Mouse (Mus musculus) liver, embryonic 14.5 days (tissue): ENCODE data around the gene Add3. TPM values are rescaled to one million over a fixed set of nuclear protein-coding genes. Genes with fewer than 3 reads are reported as not detected.

Experiments
- ATAC-seq: fragments of 200-750 bp; cut with Nextera tagmentation; 2 replicates; pipeline ENCODE4 v1.8.0; 2017; ENCODE audit warnings: moderate number of reproducible peaks, mild to moderate bottlenecking, moderate library complexity; ENCODE audit not compliant: insufficient read depth
- DNase-seq, 3 experiments: peaks; one replicate each; pipeline ENCODE4 v3.0.0-alpha.2; 2012 to 2013; ENCODE audit warnings: low read depth in 3 of 3, low spot score in 3 of 3
- H3K27ac ChIP-seq: fragments of 300-500 bp; sonication (generic); 2 replicates; pipeline ENCODE4 v1.5.1; 2014; ENCODE audit warnings: moderate library complexity, mild to moderate bottlenecking, control low read depth, inconsistent platforms
- H3K27me3 ChIP-seq: fragments of 300-500 bp; sonication (generic); 2 replicates; pipeline ENCODE4 v1.6.1; 2014; ENCODE audit warnings: mild to moderate bottlenecking, low read length, moderate library complexity; ENCODE audit not compliant: control insufficient read depth, insufficient read depth
- H3K36me3 ChIP-seq: fragments of 300-500 bp; sonication (generic); replicated peaks from 2 replicates; pipeline ENCODE4 v1.6.1; 2014; ENCODE audit warnings: low read depth; ENCODE audit not compliant: control insufficient read depth, insufficient read depth
- H3K4me1 ChIP-seq, 2 experiments: fragments of 200-500 bp in 1 of 2; fragments of 300-500 bp in 1 of 2; sonication (generic) in 1 of 2; replicated peaks; 2 replicates each; pipeline ENCODE4 v1.6.1; 2012 to 2014; ENCODE audit warnings: antibody characterized with exemption in 1 of 2, inconsistent platforms in 1 of 2, low read length in 1 of 2; ENCODE audit not compliant: control insufficient read depth in 2 of 2, insufficient read depth in 2 of 2
- H3K4me2 ChIP-seq: fragments of 300-500 bp; sonication (generic); 2 replicates; pipeline ENCODE4 v1.6.1; 2014; ENCODE audit warnings: low read depth, mild to moderate bottlenecking, control low read depth, moderate library complexity
- H3K4me3 ChIP-seq, 2 experiments: fragments of 200-500 bp in 1 of 2; fragments of 300-500 bp in 1 of 2; sonication (generic) in 1 of 2; 2 replicates each; pipeline ENCODE4 v1.5.1; 2012 to 2014; ENCODE audit warnings: low read depth in 2 of 2, low read length in 2 of 2, mild to moderate bottlenecking in 2 of 2, control low read depth in 1 of 2, inconsistent platforms in 1 of 2, moderate library complexity in 1 of 2; ENCODE audit not compliant: insufficient read depth in 1 of 2
- H3K9ac ChIP-seq: fragments of 300-500 bp; sonication (generic); replicated peaks from 2 replicates; pipeline ENCODE4 v1.6.1; 2014; ENCODE audit warnings: mild to moderate bottlenecking, control low read depth, moderate library complexity
- H3K9me3 ChIP-seq: fragments of 300-500 bp; sonication (generic); 2 replicates; pipeline ENCODE4 v1.6.1; 2016; ENCODE audit warnings: low read length, mixed read lengths; ENCODE audit not compliant: control insufficient read depth
- CTCF ChIP-seq: IDR thresholded peaks from 2 replicates; pipeline ENCODE4 v1.5.1; 2016; ENCODE audit warnings: antibody characterized with exemption, low read depth, control low read depth
- EP300 ChIP-seq: IDR thresholded peaks from 2 replicates; pipeline ENCODE4 v1.6.1; 2016; ENCODE audit warnings: antibody characterized with exemption, low read depth
- WGBS: fragments of 180-500 bp; shearing (Covaris S2); extraction: QIAGEN DNeasy Blood & Tissue Kit; methylation state at CpG from one replicate; pipeline ENCODE4 v1.1.7; 2014; ENCODE audit not compliant: insufficient replicate concordance; 5-methylcytosine and 5-hydroxymethylcytosine counted together
- polyA plus RNA-seq, 2 experiments: library from polyadenylated mRNA; depleted of rRNA in 1 of 2; stranded (reverse) in 1 of 2; unstranded in 1 of 2; fragments of >200 nt; fragmentation: Nextera tagmentation in 1 of 2; extraction: Ambion mirVana in 1 of 2; gene quantifications; 2 replicates each; pipeline versions ENCODE4 v1.2.1 to v1.2.3; 2012 to 2014

The Add3 gene
- polyA plus RNA-seq, 2 experiments, result 12.7 to 21.7 TPM

- H3K27ac ChIP-seq, result no peak overlapping the region
- no peaks in the 10 kb centered on the region for H3K27me3 ChIP-seq
- no peaks in the 10 kb centered on the region for H3K9me3 ChIP-seq
- 77% methylated on average over 11 of the region's 11 CpGs for WGBS
- no peak overlapping the region for H3K4me2 ChIP-seq
- DNase-seq (no peak), ATAC-seq (no peak)
- peaks cover 17% of the 10 kb centered on the region for H3K36me3 ChIP-seq
- H3K4me1 ChIP-seq, result no peaks in the 10 kb centered on the region
- H3K9ac ChIP-seq, result no peak overlapping the region
- TF ChIP-seq EP300, result no peak
- TF ChIP-seq CTCF, result no peak
- no peak overlapping the region for H3K4me3 ChIP-seq
These were observed 90.9 kb downstream of the Add3 start for GRCm38 (mm10) chr19:53230942-53231815.

- WGBS, result 76% methylated on average over 7 of the region's 7 CpGs
- Histone ChIP-seq H3K36me3 (peaks cover 19% of the 10 kb centered on the region), H3K9me3 (no peaks in the 10 kb centered on the region), H3K9ac (no peak overlapping the region), H3K4me1 (no peaks in the 10 kb centered on the region), H3K27me3 (no peaks in the 10 kb centered on the region), H3K27ac (no peak overlapping the region), H3K4me2 (no peak overlapping the region), H3K4me3 (no peak overlapping the region)
- ATAC-seq (no peak), DNase-seq (no peak)
- TF ChIP-seq CTCF, result no peak
- TF ChIP-seq EP300, result no peak
These were observed 93.3 kb downstream of the Add3 start for GRCm38 (mm10) chr19:53233586-53233985.

GRCm38 (mm10) chr19:53241806-53242205 lies 101.6 kb downstream of the Add3 start:
- H3K9ac ChIP-seq, result no peak overlapping the region
- H3K4me1 ChIP-seq, result no peaks in the 10 kb centered on the region
- no peak for ATAC-seq
- no peak overlapping the region for H3K4me2 ChIP-seq
- no peaks in the 10 kb centered on the region for H3K27me3 ChIP-seq
- H3K4me3 ChIP-seq, result no peak overlapping the region
- H3K27ac ChIP-seq, result no peak overlapping the region
- WGBS, result 76% methylated on average over 6 of the region's 6 CpGs
- H3K9me3 ChIP-seq, result no peaks in the 10 kb centered on the region
- TF ChIP-seq CTCF (no peak), EP300 (no peak)
- peaks cover 6% of the 10 kb centered on the region for H3K36me3 ChIP-seq
- no peak for DNase-seq

- ATAC-seq, result no peak
These were observed 103.7 kb downstream of the Add3 start for GRCm38 (mm10) chr19:53243956-53244355.

GRCm38 (mm10) chr19:53247558-53247957 lies 107.3 kb downstream of the Add3 start:
- DNase-seq (peak in 1 of 3 experiments; percentile 35), ATAC-seq (peak; percentile 88)
- Histone ChIP-seq H3K4me1 (peaks cover 16 to 19% of the 10 kb centered on the region in 2 experiments), H3K4me2 (peak overlapping the region; percentile 42), H3K9ac (no peak overlapping the region; the same call in 1 of the 2 replicates), H3K9me3 (no peaks in the 10 kb centered on the region), H3K27me3 (no peaks in the 10 kb centered on the region), H3K36me3 (no peaks in the 10 kb centered on the region; the same call in 1 of the 2 replicates), H3K27ac (peak overlapping the region; percentile 23), H3K4me3 (no peak overlapping the region)
- no peak for TF ChIP-seq EP300
- TF ChIP-seq CTCF, result no peak
- 63% methylated on average over 2 of the region's 2 CpGs for WGBS

More at GRCm38 (mm10) chr19:53243956-53244355, 103.7 kb downstream of the Add3 start:
- TF ChIP-seq EP300 (no peak), CTCF (no peak)
- Histone ChIP-seq H3K27ac (no peak overlapping the region), H3K9ac (no peak overlapping the region), H3K4me3 (no peak overlapping the region), H3K4me1 (peaks cover 12% of the 10 kb centered on the region in 2 experiments), H3K9me3 (no peaks in the 10 kb centered on the region), H3K36me3 (peaks cover 1% of the 10 kb centered on the region), H3K27me3 (no peaks in the 10 kb centered on the region), H3K4me2 (no peak overlapping the region)
- WGBS, result 83% methylated on average over 10 of the region's 10 CpGs
- DNase-seq, result no peak
